Mouse (Mus musculus): ENCODE results near the gene Gm7879. TPM values are rescaled to one million over a fixed set of nuclear protein-coding genes. Genes with fewer than 3 reads are reported as not detected.
A peak's percentile ranks its signal among the peaks of the same experiment; 100 is the strongest.
"Not testable (repeated sequence)": the region's sequence is repeated elsewhere in the genome, so short reads cannot be mapped to it uniquely, and the experiment has no call there.

Gm7879 gene
- 10 to 100 TPM; 13.8 to 16.5 TPM for total RNA-seq (2021)
- long read RNA-seq, experiment 1, partial matches to known transcripts = 0 of 1 reads
- long read RNA-seq, experiment 1, other reads (novel, unspliced or antisense) = 0 of 1 reads
- long read RNA-seq, experiment 2, transcript Gm7879-201 (1 exons, 774 nt) = major isoform, 6 of 7 reads
- long read RNA-seq, experiment 2, partial matches to known transcripts = 0 of 7 reads
- long read RNA-seq, experiment 2, other reads (novel, unspliced or antisense) = 0 of 7 reads

DNA sequence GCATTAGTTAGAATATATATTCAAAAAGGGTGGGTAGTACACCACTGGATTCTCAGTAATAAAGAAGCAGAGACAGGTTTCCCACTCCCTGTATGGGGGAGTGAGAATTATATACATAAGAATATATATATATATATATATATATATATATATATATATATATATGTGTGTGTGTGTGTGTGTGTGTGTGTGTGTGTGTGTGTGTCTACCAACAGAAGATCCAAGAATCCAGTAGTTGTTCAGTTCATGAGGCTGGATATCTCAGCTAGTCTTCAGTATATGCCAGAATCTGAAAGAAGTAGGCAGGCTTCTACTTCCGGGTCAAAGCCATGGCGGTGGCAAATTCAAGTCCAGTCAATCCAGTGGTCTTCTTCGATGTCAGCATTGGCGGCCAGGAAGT, at the start of gene Gm7879:
Gene Gm7879, plus strand, starts transcription at position 301 of the 400 bp plus-strand sequence.
- DNase-seq (ENCODE audit: low spot score in 2 of 2) = not testable (repeated sequence)

GRCm38 (mm10) chr5:43863642-43864041, 49.3 kb upstream of the Gm7879 start:
- no peak for DNase-seq (ENCODE audit: low spot score in 2 of 2)

DNA sequence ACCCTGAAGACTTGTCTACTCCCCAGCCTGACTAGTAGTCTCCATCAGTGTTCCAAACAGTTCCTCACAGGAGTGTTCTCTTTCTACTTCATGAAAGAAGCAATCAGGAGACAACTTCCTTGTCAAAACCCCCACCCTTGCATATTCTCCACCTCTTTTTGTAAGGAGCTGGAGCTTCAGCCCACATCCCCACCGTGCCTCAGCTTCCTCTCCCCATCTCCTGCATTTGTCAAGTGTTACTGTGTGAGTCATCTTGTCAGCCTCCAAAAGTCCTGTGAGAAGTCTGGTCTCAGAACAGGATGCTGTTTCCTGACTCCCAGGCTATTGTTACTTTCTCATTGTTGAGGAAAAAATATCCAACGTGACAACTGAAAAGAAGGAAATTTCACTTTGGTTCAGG, 47.6 kb upstream of the Gm7879 start:
- no peak for DNase-seq (ENCODE audit: low spot score in 2 of 2)

GRCm38 (mm10) chr5:43868253-43868652, 44.7 kb upstream of the Gm7879 start, which contains the start of gene Cd38:
Gene Cd38, plus strand, starts transcription at chr5:43868553.
- no peak for DNase-seq (ENCODE audit: low spot score in 2 of 2)

- DNase-seq (ENCODE audit: low spot score in 2 of 2) = peak; percentile 15 to 34
Observed at GRCm38 (mm10) chr5:43868711-43869600, 44.0 kb upstream of the Gm7879 start.

DNA sequence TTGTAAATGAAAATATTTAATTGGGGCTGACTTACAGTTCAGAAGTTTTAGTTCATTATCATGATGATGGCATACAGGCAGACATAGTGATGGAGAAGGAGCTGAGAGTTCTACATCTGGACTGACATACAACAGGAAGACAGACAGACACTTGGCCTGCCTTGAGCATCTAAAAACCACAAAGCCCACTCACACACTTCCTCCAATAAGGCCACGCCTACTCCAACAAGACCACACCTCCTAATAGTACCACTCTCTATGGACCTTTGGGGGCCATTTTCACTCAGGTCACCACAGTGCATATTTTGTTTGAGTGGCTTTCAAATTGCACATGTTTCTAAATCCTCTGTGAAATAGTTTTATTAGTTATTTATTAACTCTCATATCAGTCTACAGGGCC, 41.1 kb upstream of the Gm7879 start:
- DNase-seq (ENCODE audit: low spot score in 2 of 2) = no peak

DNA sequence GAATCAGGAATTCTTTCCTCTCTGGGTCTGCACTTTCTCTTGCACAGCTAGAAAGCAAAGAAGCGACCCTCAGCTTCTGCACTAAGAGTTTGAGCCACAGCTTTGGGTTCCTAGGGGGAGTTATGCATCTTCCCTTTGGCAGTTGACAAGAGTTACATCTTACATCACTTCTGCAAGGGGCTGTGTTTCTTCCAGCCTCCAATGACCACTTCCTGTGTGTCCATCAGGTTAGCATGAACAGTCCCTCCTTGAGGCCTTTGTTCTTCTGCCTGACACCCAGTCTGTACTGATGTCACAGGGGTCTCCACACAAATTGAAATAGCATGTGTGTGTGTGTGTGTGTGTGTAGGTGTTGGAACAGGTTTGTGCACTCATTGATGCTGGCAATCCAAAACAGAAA, 40.3 kb upstream of the Gm7879 start:
- DNase-seq (ENCODE audit: low spot score in 2 of 2) = no peak

- no peak for DNase-seq (ENCODE audit: low spot score in 2 of 2)
Observed at GRCm38 (mm10) chr5:43882034-43882433, 30.9 kb upstream of the Gm7879 start.

DNA sequence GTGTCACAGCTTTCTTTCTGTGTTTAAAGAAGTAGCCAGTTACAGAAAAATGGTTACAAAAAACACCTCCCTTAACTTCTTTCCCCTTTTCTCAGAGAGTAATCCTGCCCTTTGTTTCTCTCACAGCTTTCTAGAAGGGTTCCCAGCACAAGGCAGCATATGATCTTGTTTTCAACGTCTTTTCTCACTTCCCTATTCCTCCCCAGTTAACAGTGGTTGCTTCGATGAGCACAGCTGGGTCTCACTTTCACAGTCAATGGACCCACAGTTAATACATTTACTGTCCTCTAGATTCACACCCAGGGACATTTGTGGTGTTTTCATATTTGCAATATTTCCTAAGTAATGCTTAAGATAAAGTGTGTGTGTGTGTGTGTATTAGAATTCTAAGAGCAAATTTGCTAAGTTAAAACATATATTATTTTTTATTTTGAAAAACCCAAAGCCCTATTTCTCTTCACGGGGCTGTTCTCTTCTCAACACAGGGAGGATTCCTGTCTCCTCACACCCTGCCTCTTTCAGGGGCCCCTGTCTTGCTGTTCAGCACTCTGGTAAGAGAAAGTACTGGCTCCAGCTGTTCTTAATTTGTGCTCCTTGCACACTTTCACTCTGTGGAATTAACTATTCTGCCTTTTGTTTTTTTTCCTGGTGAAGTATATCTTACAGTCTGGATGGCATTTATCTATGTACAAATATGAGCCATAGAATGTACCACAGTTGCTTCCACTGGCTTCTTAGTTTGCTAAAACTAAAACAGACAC, 27.7 kb upstream of the Gm7879 start:
- no peak for DNase-seq (ENCODE audit: low spot score in 2 of 2)

DNA sequence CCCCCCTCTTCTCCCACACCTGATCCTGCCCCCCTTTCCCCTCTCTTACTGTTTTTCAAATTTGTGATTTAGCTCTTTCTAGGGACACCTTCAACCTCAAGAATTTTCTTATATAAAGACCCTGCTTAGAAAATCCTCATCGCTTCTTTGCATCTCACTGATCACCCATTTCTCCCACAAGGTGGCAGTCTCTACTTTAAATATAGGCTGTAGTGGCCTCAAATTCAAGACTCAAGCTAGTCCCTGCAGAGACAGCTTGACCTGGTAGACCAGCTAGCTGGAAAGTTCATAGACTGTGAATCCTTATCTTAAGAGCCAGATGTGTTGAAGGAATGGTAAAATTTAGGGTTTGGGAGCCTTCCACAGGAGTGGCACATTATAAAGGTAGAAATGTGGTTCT, 20.6 kb upstream of the Gm7879 start:
- no peak for DNase-seq (ENCODE audit: low spot score in 2 of 2)

- DNase-seq (ENCODE audit: low spot score in 2 of 2) = peak; percentile 26 to 30
Observed at GRCm38 (mm10) chr5:43894113-43894512, 18.8 kb upstream of the Gm7879 start.

DNA sequence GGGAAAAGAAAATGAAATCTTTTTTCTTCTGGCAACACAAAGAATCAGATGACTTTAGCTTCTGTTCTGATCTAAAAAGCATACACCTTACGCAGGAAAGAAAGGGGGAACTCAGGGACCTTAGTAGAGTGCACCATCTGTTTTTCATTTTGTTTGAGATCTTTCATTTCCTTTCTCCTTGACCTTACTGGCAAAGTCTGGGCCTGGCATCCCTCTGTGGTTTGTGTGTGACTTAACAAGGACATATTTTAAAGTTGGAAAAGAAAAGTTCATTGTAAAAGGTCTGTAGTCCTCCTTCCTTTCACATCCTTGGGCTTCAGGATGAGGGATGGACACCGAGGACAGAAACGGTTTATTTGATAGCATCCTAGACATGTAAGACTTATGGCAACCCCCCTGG, 17.0 kb upstream of the Gm7879 start:
- no peak for DNase-seq (ENCODE audit: low spot score in 2 of 2)

DNA sequence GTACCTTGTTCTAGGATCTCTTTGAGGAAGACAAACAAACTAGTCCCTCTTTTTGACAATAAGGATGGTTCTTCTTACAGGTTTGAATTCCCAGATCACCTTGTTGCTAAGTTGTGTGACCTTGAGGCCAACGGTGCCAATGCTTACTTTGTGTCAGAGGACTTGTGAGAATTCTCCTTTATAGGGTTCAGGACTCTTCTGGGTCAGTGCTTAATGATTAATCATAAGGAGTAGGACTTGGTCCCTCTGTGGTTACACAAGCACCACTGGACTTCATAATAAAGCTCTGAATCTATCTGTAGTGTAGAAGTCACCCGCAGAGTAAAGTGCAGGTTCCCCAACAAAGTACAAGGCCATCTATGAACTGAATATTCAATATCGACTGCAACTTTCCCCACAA, 8.3 kb upstream of the Gm7879 start:
- no peak for DNase-seq (ENCODE audit: low spot score in 2 of 2)

DNA sequence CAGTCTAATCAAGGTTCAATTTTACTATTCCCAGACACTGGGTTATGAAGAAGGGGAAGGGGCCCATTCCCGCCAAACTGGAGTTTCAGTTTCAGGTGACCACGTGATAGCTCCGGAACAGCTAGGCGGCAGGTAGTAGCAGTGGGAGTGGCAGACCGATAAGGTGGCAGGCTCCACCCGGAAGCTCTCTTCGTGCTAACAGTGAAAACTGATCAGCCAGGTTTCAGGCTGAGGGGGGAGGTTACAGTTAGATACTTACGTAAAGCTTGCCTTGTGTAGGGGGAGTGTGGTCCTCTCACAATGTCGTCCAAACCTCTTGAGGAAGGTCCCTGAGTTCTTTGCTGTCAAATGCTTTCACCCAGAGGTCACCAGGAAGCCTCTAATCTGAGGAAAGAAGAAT, 3.7 kb upstream of the Gm7879 start:
- DNase-seq (ENCODE audit: low spot score in 2 of 2) = no peak

DNA sequence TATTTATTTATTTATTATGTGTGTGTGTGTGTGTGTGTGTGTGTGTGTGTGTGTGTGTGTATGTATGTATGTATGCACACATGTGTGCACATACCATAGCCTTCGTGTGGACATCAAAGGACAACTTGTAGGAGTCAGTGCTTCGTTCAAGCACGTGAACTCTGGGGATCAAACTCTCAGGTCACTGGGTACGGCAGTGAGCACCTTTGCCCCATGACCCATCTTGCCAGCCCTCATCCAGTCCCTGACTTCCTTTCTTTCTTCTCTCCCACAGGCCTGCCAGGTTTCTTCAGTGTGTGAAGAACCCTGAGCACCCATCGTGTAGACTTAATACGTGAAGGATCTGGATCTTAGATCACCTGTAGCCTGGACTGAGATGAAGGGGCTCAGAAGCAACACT, 2.9 kb upstream of the Gm7879 start:
- DNase-seq (ENCODE audit: low spot score in 2 of 2) = no peak

- DNase-seq (ENCODE audit: low spot score in 2 of 2) = no peak
Observed at GRCm38 (mm10) chr5:43915261-43915886, 2.4 kb downstream of the Gm7879 start.

DNA sequence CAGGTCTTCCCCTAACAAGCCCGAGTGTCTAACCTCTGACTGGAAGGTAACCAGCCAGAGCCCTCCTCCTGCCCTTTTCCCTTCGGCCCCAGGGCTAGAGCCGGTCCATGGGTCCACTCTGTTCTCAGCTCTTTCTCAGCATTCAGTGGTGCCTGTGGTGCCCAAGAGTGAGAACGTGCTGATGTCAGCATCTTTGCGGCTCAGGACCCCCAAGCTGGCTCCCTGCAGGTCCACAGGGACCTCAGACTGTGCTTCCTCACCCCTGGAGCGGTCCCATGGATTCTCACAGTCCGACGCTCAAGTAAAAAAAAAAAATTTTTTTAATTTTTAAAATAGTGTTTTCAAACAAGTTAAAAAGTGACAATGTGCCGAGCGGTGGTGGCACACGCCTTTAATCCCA, 8.9 kb downstream of the Gm7879 start:
- DNase-seq (ENCODE audit: low spot score in 2 of 2) = no peak

DNA sequence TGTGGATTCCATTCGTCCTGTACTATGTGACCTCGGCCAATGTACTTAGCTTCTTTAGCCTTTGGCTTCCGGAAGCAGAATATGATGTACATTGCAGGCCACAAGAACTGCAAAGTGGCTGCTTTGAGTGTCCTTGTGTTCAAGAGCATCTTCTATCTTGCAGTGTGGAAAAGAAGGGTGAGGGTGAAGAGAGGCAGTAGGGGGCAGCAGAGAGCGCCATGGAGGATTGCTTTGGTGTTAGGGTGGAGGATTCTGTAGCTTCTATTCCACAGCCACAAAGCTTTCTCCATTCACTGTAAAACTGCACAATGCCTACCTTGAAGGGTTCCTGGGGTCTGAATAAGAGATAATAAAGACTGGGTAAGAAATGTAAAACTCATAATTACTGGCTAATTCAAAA, 11.0 kb downstream of the Gm7879 start:
- DNase-seq (ENCODE audit: low spot score in 2 of 2) = peak; percentile 57 to 71

DNA sequence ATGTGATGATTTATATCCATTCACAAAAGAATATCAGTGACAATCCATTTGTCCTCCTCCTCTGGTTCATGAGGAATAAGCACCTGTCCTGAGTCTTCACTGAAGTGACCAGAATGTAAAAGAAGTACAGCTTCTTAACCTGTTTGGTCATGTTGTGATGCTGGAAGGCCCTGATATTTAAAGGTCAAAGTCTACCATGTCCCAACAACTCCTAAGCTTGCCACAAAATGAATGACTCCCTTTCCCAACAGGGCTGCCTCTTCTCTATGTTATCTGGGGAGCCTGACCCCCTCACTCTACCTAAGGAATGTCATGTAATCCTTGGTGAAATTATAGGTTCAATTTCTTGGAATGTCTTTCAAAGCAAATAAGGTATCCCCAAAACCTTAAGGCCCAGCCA, 14.8 kb downstream of the Gm7879 start:
- no peak for DNase-seq (ENCODE audit: low spot score in 2 of 2)

- DNase-seq (ENCODE audit: low spot score in 2 of 2) = no peak
Observed at GRCm38 (mm10) chr5:43933269-43933668, 20.3 kb downstream of the Gm7879 start.

DNA sequence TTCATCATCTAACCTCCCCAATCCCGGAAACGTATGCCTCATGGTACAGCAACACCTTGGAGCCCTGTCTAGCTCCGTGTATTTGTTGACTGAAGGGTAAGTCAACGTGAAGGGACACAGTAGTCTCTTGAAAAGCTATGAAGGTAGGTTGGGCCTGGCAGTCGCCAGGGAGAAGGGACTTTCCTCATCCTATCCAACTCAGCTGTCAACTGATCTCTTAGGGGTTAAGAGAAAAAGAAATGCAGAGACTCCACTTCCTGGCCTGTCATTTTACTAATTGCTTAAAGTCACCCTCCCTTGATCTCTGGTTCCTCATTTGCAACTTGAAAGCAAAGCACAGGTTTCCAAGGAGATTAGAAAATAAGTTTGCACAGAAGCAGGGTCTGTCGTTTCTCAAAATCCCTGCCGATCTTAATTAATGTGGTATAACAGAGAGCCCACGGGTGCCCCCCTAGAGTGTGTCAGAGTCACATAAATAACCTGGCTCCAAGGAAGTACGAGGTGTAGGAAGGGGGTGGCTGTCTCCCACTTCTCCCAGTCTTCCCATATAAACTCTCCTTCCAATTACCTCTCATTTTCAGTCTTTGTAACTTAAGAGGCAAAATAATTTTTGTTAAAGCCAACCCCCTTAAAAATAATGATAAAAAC, 34.5 kb downstream of the Gm7879 start:
- DNase-seq (ENCODE audit: low spot score in 2 of 2) = no peak

Data from adrenal gland, adult 18-20 months (tissue).